Mouse (Mus musculus) heart, adult 2 months (tissue): ENCODE measurements at regions not wholly inside any gene's neighbourhood (a gene's known extent, or its start where the extent isn't known, plus 50 kb on each side); places are given as distances from the start of the nearest gene placed in this dataset.

Experiments used
- EP300 ChIP-seq: fragments of 200-500 bp; IDR thresholded peaks from 2 replicates; pipeline ENCODE4 v1.6.1; 2011; ENCODE audit warnings: low read depth, low read length, control low read depth; ENCODE audit not compliant: insufficient read depth
- POLR2A ChIP-seq: fragments of 200-500 bp; IDR thresholded peaks from 2 replicates; pipeline ENCODE4 v1.6.1; 2011; ENCODE audit warnings: mild to moderate bottlenecking, low read depth, low read length, control low read depth; ENCODE audit not compliant: insufficient read depth

DNA sequence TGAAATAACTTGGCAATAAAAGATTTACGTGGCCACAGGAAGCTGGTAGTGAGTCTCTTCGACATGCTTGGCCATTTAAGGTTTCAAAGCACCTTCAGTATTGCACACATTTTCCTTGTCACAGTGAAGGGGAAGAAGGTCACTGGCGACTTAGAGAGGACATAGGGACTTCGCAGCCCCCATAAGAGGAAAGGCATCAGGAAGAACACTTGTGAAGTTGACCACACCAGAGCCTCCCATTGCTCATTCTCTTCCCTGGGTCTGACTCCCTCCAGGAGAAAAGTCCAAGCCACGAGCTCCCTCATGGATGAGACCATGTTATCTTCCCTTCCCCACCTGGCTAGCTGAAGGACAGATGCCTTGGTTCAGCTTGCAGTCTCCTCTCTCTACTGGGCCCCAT is 77.4 kb upstream of the Synm start:
- no peak for TF ChIP-seq POLR2A
- TF ChIP-seq EP300, result no peak
